Mouse (Mus musculus) midbrain, postnatal 0 days (tissue): Measurements from ENCODE around the gene Ephb6. TPM values are rescaled to one million over a fixed set of nuclear protein-coding genes. Genes with fewer than 3 reads are reported as not detected.
A peak's percentile ranks its signal among the peaks of the same experiment; 100 is the strongest.

Experiments
- ATAC-seq: fragments of 200-750 bp; cut with Nextera tagmentation; 2 replicates; pipeline ENCODE4 v1.8.0; 2017; ENCODE audit warnings: moderate number of reproducible peaks, mild to moderate bottlenecking, moderate TSS enrichment, moderate library complexity; ENCODE audit not compliant: low FRiP score
- DNase-seq: peaks from one replicate; pipeline ENCODE4 v3.0.0-alpha.2; 2015; ENCODE audit warnings: low spot score
- H3K27ac ChIP-seq: fragments of 300-500 bp; sonication (generic); 2 replicates; pipeline ENCODE4 v1.5.1; 2014; ENCODE audit warnings: low read depth, mild to moderate bottlenecking, low read length, mixed read lengths
- H3K27me3 ChIP-seq: fragments of 300-500 bp; sonication (generic); 2 replicates; pipeline ENCODE4 v1.6.1; 2014; ENCODE audit warnings: low read length, control low read depth, mixed read lengths; ENCODE audit not compliant: insufficient read depth
- H3K36me3 ChIP-seq: fragments of 300-500 bp; sonication (generic); 2 replicates; pipeline ENCODE4 v1.6.1; 2014; ENCODE audit warnings: low read length, control low read depth, mixed read lengths; ENCODE audit not compliant: insufficient read depth
- H3K4me1 ChIP-seq: fragments of 300-500 bp; sonication (generic); 2 replicates; pipeline ENCODE4 v1.6.1; 2014; ENCODE audit warnings: mild to moderate bottlenecking, control low read depth, antibody characterized with exemption, low read length, mixed read lengths; ENCODE audit not compliant: insufficient read depth
- H3K4me2 ChIP-seq: fragments of 300-500 bp; sonication (generic); 2 replicates; pipeline ENCODE4 v1.6.1; 2014; ENCODE audit warnings: low read depth, mild to moderate bottlenecking, low read length, mixed read lengths; ENCODE audit not compliant: poor library complexity, severe bottlenecking
- H3K4me3 ChIP-seq: fragments of 300-500 bp; sonication (generic); 2 replicates; pipeline ENCODE4 v1.5.1; 2014; ENCODE audit warnings: low read depth, mild to moderate bottlenecking, low read length, moderate library complexity
- H3K9ac ChIP-seq: fragments of 300-500 bp; sonication (generic); replicated peaks from 2 replicates; pipeline ENCODE4 v1.6.1; 2014; ENCODE audit warnings: mild to moderate bottlenecking, low read length, moderate library complexity, mixed read lengths; ENCODE audit not compliant: poor library complexity, severe bottlenecking
- H3K9me3 ChIP-seq: fragments of 300-500 bp; sonication (generic); 2 replicates; pipeline ENCODE4 v1.6.1; 2016; ENCODE audit warnings: low read length, control low read depth
- CTCF ChIP-seq: IDR thresholded peaks from 2 replicates; pipeline ENCODE4 v1.5.1; 2016; ENCODE audit warnings: antibody characterized with exemption, mild to moderate bottlenecking
- WGBS: fragments of 180-500 bp; shearing (Covaris S2); extraction: QIAGEN DNeasy Blood & Tissue Kit; methylation state at CpG from one replicate; pipeline ENCODE4 v1.1.7; 2014; 5-methylcytosine and 5-hydroxymethylcytosine counted together
- polyA plus RNA-seq: library from polyadenylated mRNA; unstranded; fragments of >200 nt; fragmentation: Nextera tagmentation; extraction: Ambion mirVana; gene quantifications from 2 replicates; pipeline ENCODE4 v1.2.1, GENCODE M21; 2015
- total RNA-seq: library from RNA; depleted of rRNA; stranded (reverse); fragments of >200 nt; gene quantifications from 2 replicates; pipeline ENCODE4 v1.2.3, GENCODE M21; 2014; rRNA removed

Ephb6 gene
- total and polyA plus RNA-seq, 2 experiments from 2014 or later: 32.0 to 70.3 TPM

DNA sequence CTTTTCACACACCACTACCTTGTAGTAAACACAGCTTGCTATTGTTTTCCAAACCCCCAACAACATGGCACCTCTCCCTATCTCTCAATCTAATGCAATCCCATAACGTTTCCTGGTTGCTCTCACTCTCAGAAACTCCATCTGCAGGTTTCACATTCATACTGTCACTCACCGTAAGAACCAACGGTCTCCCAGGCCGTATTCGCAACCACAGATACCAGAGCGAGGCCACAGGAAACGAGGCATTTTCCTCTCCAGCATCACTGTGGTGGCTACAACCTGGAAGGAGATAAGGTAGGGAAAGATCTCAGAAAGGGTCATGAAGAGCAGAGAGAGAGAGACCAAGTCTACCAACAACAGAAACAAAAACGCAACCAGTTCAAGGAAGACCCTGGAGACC is 49.4 kb downstream of the Ephb6 start:
- H3K4me1 ChIP-seq: no peaks in the 10 kb centered on the region
- H3K9me3 ChIP-seq: no peaks in the 10 kb centered on the region
- H3K4me2 ChIP-seq: no peak overlapping the region
- 89% methylated on average over 8 of the region's 8 CpGs for WGBS
- H3K27ac ChIP-seq: no peak overlapping the region
- no peak overlapping the region for H3K9ac ChIP-seq
- TF ChIP-seq CTCF: no peak
- H3K27me3 ChIP-seq: no peaks in the 10 kb centered on the region
- no peak overlapping the region for H3K4me3 ChIP-seq
- DNase-seq: no peak
- H3K36me3 ChIP-seq: no peaks in the 10 kb centered on the region
- no peak for ATAC-seq

DNA sequence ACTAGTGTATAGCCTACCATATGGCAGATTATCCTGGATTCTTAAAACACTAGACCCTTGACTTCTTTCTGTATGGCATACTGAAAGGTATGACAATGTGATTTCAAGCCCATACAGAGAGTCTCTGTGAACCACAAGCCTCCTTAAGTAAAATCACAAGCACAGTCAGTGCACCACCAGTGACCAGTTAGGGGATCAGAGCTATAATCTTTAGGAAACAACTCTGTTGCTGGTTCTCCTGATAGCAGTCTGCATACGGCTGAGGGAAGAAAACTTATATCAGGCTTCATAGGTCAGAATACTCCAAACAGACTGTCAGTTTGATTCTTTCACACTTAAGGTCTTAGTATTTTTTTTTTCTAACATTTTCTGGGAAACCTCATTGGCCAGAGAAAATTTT is 53.2 kb downstream of the Ephb6 start:
- no peaks in the 10 kb centered on the region for H3K36me3 ChIP-seq
- no peak for TF ChIP-seq CTCF
- no peak overlapping the region for H3K4me2 ChIP-seq
- WGBS: 76% methylated on average over 1 of the region's 1 CpGs
- no peaks in the 10 kb centered on the region for H3K27me3 ChIP-seq
- H3K4me1 ChIP-seq: no peaks in the 10 kb centered on the region
- DNase-seq (no peak), ATAC-seq (no peak)
- no peak overlapping the region for H3K9ac ChIP-seq
- no peak overlapping the region for H3K27ac ChIP-seq
- no peak overlapping the region for H3K4me3 ChIP-seq
- no peaks in the 10 kb centered on the region for H3K9me3 ChIP-seq

DNA sequence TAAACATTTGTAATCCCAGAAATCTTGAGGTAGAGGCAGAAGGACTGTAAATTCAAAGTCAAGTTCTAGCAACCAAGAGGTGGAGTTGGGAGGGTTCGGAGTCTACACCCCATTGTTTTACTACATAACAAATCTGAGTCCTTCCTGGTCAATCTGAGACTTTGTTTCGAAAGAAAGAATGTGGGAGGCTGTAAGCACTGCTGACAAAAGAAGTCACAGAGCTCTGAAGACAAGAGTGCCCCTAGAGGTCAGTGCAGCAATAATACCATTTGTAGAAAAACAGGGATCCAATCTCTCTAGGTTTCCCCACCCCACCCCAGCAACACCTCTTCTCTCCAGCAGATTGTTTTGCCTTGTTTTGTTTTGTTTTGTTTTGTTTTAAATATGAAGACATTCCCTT is 57.0 kb downstream of the Ephb6 start:
- no peak overlapping the region for H3K9ac ChIP-seq

More for the DNA sequence above, 57.0 kb downstream of the Ephb6 start:
- ATAC-seq: no peak
- 34% methylated on average over 2 of the region's 2 CpGs for WGBS
- DNase-seq: peak; percentile 2
- Histone ChIP-seq H3K27ac (no peak overlapping the region), H3K9me3 (no peaks in the 10 kb centered on the region), H3K36me3 (no peaks in the 10 kb centered on the region), H3K4me3 (no peak overlapping the region), H3K4me2 (no peak overlapping the region), H3K4me1 (no peaks in the 10 kb centered on the region), H3K27me3 (no peaks in the 10 kb centered on the region)
- peak; percentile 42 for TF ChIP-seq CTCF

Other genes with a start within 250 kb of the Ephb6 start
- gene Prss3, start 227.8 kb upstream of the Ephb6 start, total RNA-seq: not detected in 2 replicates
- not detected in 2 replicates for gene Prss3, start 227.8 kb upstream of the Ephb6 start, polyA plus RNA-seq
- not detected in 2 replicates for gene Gm5771, start 213.1 kb upstream of the Ephb6 start, total RNA-seq
- not detected in 2 replicates for gene Gm5771, start 213.1 kb upstream of the Ephb6 start, polyA plus RNA-seq
- gene Gm10334, start 159.3 kb upstream of the Ephb6 start, total RNA-seq: 0.52 TPM in 1 of 2 replicates, not detected in the other
- gene Gm10334, start 159.3 kb upstream of the Ephb6 start, polyA plus RNA-seq: not detected in 2 replicates
- not detected in 2 replicates for gene Prss1, start 146.6 kb upstream of the Ephb6 start, total RNA-seq
- gene Prss1, start 146.6 kb upstream of the Ephb6 start, polyA plus RNA-seq: not detected in 2 replicates
- gene Prss2, start 83.7 kb upstream of the Ephb6 start, total RNA-seq: not detected in 2 replicates
- gene Prss2, start 83.7 kb upstream of the Ephb6 start, polyA plus RNA-seq: not detected in 2 replicates
- gene Trpv6, start 30.9 kb downstream of the Ephb6 start, total RNA-seq: 0.33 TPM in 1 of 2 replicates, not detected in the other
- gene Trpv6, start 30.9 kb downstream of the Ephb6 start, polyA plus RNA-seq: 0.78 and 0.80 TPM in 2 replicates
- not detected in 2 replicates for gene Trpv5, start 75.3 kb downstream of the Ephb6 start, total RNA-seq
- gene Trpv5, start 75.3 kb downstream of the Ephb6 start, polyA plus RNA-seq: not detected in 2 replicates
- not detected in 2 replicates for gene Llcfc1, start 78.9 kb downstream of the Ephb6 start, total RNA-seq
- gene Llcfc1, start 78.9 kb downstream of the Ephb6 start, polyA plus RNA-seq: not detected in 2 replicates
- gene Kel, start 98.9 kb downstream of the Ephb6 start, total RNA-seq: 0.24 TPM in 1 of 2 replicates, not detected in the other
- gene Kel, start 98.9 kb downstream of the Ephb6 start, polyA plus RNA-seq: 0.22 TPM in 1 of 2 replicates, not detected in the other
- gene Olfr459, start 169.7 kb downstream of the Ephb6 start, total RNA-seq: not detected in 2 replicates
- not detected in 2 replicates for gene Olfr459, start 169.7 kb downstream of the Ephb6 start, polyA plus RNA-seq
- not detected in 2 replicates for gene Pip, start 242.1 kb downstream of the Ephb6 start, total RNA-seq
- gene Pip, start 242.1 kb downstream of the Ephb6 start, polyA plus RNA-seq: not detected in 2 replicates
- gene Sval2, start 247.5 kb downstream of the Ephb6 start, total RNA-seq: not detected in 2 replicates
- gene Sval2, start 247.5 kb downstream of the Ephb6 start, polyA plus RNA-seq: not detected in 2 replicates